Mouse (Mus musculus) cerebellum, adult 2 months (tissue): ENCODE results near the gene H2-Eb2.

ENCODE experiments used
- CTCF ChIP-seq: fragments of 200-500 bp; IDR thresholded peaks from 2 replicates; pipeline ENCODE4 v1.5.1; 2011; ENCODE audit warnings: low read depth, mild to moderate bottlenecking, control low read depth, low read length, moderate library complexity, borderline replicate concordance; ENCODE audit not compliant: insufficient read depth
- POLR2A ChIP-seq: fragments of 200-500 bp; IDR thresholded peaks from 2 replicates; pipeline ENCODE4 v1.6.1; 2011; ENCODE audit warnings: low read length, control low read depth, borderline replicate concordance; ENCODE audit not compliant: insufficient read depth

DNA sequence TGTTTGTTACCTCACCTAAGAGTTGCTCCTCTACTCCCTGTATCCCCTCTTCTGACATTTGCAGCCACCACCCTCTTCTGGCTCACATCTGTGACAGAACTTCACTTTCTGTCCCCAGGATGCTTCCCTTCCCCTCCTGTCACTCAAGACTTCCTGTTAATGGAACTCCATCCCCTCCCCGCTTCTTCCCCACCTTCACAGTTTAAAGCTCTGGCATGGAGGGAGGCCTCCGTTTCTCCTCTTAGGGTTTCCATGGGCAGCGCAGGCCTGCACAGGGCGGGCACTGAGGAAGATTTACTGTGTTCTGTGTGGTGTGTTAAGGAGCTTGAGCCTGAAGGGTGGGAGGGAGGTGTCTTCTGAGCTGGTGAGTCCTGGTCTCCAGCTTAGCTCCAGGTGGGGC lies 17.3 kb upstream of the H2-Eb2 start:
- TF ChIP-seq POLR2A (no peak), CTCF (no peak)
